Mouse (Mus musculus) kidney, postnatal 14 days (tissue): ENCODE data around the gene Exosc5.
A peak's percentile ranks its signal among the peaks of the same experiment; 100 is the strongest.

Experiments used
- DNase-seq: peaks from one replicate; pipeline ENCODE4 v3.0.0; 2022; ENCODE audit warnings: mixed read lengths

Gene Exosc5

DNA sequence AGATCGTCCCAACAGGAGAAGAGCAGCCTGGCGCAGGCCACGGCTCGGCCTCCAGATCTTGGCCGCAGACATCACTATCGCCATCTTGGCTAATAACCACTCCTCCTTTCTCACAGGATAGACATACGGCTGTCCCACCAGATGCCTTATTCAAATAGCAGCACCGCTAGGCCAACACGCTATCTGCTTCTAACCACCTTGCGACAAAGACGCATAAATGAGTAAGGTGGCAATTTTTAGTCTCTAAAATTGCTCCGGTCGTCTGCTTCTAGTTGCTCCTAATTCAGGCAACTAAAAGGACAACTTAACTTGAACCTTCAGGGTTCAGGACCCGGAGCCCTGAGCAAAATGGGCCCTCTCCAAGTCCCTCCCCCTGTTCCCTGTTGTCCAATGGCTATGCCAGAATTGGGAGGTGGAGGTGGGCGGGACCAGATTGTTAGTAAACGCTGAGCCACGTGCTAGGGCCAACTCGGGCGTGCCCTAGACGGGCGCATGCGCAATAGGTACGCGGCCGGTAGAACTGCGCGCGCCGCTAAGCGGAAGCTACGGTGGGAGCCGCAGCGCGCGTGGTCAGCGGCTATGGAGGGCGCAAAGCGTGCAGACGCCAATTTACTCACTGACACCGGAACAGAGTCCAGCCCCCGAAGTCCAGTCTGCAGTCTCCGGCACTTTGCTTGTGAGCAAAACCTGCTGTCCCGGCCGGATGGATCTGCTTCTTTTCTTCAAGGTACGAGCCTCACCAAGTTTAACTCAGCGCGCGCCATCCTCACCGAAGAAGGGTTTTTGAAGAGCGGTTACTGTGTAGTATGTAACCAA is at the start of gene Exosc5, which contains the start of gene Bckdha:
Exosc5 (plus strand) TSS at position 508 of the 816 bp plus-strand sequence.
Bckdha (minus strand) TSS at position 325 of the 816 bp plus-strand sequence.
- peak; percentile 100 for DNase-seq

- no peak for DNase-seq
Observed at GRCm38 (mm10) chr7:25610056-25610455, 48.9 kb upstream of the Exosc5 start.

DNA sequence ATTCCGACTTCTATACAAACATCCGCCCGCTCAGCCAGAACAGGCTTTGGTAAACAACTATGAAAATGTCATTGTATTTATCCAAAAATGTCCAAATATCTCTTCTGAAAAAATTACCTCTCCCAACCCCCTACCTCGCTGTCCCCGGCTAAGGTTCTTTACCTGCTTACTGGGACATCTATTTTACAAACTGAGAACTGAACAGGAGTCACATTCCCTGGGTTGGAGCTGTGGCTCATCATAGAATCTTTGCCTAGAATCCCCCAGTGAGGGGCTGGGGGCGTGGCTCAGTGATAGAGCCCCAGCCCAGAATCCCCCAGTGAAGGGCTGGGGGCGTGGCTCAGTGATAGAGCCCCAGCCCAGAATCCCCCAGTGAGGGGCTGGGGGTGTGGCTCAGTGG is 47.5 kb upstream of the Exosc5 start:
- DNase-seq, result no peak

DNA sequence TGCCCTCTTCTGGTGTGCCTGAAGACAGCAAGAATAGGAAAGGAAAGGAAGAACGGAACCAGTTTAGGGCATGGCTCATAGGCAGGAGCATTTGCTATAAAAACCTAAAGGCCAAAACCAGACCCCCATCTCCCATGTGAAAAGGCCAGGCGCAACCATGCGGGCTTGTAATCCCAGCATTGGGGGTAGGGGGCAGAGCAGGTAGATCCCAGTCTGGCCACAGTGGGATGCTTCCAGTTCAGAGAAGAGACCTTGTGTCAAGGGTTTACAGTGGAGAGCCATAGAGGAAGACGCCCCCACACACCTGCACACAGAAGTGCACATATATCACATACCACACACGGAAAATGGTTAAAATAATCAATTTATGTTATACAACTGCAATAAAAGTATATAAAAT is 44.9 kb upstream of the Exosc5 start:
- no peak for DNase-seq

- DNase-seq, result peak; percentile 24
Observed at GRCm38 (mm10) chr7:25614831-25615705, 43.9 kb upstream of the Exosc5 start.

GRCm38 (mm10) chr7:25615706-25616011 is 43.3 kb upstream of the Exosc5 start, which contains the start of gene Erich4:
Gene Erich4 (minus strand): TSS chr7:25615892.
- DNase-seq, result peak; percentile 88

GRCm38 (mm10) chr7:25617376-25618160 is 41.4 kb upstream of the Exosc5 start:
- DNase-seq, result no peak

DNA sequence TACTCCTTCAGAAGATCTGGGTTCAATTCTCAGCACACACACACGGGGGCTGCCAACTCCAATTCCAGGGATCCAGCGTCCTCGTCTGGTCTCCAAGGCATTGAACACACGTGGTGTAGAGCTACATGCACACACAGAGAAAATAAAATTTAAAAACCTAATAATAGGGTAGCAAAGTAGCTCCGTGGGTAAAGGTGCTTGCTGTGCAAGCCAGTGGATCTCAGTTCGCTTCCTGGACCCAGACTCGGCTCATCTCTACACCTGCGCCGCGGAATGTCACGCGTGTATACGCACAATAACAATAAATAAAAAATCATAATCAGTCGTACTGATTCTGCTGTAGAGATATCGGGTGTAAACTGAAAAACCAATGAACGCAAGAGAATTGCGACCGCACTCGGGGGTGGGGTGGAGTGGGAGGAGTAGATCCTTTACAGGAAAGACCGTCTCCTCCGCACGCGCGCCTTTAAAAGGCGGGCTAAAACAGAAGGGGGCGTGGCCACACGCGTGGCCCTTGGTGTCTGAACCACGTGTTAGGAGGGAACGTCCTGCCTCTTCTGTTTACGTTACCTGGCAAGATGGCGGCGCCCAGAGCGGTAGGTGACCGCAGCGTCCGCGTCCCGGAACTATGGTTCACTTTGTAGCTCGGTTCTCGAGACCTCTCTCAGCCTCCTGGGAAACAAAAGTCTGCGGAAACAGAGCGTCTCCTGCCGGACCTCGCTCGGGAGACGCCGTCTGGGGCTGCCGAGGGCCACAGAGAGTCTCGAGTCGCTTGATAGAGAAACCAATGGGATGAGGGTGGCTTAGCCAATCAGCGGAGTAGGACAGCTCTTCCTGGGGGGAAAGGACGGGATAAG is 39.9 kb upstream of the Exosc5 start, which contains the start of gene Dmac2:
Dmac2 (plus strand) TSS at position 550 of the 857 bp plus-strand sequence.
- DNase-seq, result peak; percentile 97

- no peak for DNase-seq
Observed at GRCm38 (mm10) chr7:25619722-25619991, 39.3 kb upstream of the Exosc5 start.

DNA sequence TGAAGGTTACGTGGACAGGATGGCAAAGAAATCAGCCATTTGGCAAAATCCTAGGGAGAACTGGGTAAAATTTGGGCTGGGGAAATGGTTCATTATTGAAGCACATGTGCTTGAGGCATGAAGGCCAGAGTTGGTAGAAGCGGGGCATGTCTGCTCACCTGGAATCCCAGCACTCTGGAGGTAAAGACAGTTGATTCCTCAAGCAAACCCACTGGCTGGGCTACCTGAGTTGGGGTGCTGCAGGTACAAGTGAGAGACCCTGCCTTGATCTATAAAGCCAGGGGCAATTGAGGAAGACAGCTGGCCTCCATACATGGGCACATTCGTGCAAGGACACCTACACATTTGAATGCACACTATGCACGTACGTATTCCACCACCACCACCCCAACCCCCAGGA is 38.9 kb upstream of the Exosc5 start:
- DNase-seq, result no peak

GRCm38 (mm10) chr7:25620751-25621150 is 38.2 kb upstream of the Exosc5 start:
- DNase-seq, result no peak

GRCm38 (mm10) chr7:25623857-25624370 is 35.0 kb upstream of the Exosc5 start:
- DNase-seq, result no peak

DNA sequence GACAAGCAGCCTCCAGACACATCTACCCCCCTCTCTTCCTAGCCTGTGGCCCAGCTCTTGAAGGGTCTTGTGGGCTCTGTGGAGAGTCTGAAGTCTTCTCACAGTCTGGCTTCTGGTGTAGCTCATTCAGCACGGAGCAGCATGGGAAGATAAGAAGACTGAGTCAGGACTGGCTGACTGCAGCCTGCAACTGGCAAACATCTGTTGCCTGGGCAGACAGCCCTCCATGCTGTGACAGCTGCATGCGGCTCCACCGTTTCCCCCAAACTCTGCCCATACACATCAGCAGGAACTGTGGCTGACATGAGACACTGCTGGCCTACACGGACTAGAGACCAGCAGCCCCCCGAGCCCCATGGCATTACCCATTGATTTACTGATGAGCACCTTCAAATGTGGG is 34.1 kb upstream of the Exosc5 start:
- no peak for DNase-seq

- no peak for DNase-seq
Observed at GRCm38 (mm10) chr7:25625594-25626250, 33.2 kb upstream of the Exosc5 start.

- DNase-seq, result peak; percentile 64
Observed at GRCm38 (mm10) chr7:25626509-25627430, 32.2 kb upstream of the Exosc5 start, which contains the start of gene B3gnt8. Gene B3gnt8 (plus strand): TSS chr7:25626654.

- peak; percentile 87 for DNase-seq
Observed at GRCm38 (mm10) chr7:25627431-25628322, 31.3 kb upstream of the Exosc5 start.

DNA sequence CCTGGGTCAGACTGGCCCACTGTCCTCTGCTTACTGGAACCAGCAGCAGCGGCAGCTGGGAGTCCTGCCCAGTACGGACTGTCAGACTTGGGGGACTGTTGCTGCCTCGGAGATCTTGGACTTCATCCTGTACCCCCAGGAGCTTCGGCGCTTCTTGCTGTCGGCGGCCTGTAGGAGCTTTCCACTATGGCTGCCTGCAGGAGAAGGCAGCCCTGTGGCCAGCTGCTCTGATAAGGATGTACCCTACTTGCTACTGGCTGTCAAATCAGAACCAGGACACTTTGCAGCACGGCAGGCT is 30.7 kb upstream of the Exosc5 start:
- peak; percentile 42 for DNase-seq

DNA sequence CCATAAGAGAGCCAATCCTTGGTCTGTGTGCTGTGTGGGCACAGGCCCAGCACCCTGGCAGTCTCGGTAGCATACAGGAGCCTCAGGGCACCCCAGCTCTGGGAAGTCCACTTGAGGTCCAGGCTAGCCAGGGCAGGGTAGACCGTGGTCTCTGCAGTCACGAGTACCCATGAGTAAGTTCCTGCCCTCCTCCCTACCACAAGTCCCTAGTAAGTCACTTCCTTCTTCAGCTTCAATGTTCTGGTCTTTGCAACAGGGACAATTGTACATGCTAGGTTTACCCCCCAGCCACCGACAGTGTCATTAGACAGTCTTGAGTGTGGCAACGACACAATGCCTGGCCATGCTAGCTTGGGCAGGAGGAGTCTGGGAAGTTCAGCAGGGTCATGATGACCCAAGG is 26.3 kb upstream of the Exosc5 start:
- no peak for DNase-seq

DNA sequence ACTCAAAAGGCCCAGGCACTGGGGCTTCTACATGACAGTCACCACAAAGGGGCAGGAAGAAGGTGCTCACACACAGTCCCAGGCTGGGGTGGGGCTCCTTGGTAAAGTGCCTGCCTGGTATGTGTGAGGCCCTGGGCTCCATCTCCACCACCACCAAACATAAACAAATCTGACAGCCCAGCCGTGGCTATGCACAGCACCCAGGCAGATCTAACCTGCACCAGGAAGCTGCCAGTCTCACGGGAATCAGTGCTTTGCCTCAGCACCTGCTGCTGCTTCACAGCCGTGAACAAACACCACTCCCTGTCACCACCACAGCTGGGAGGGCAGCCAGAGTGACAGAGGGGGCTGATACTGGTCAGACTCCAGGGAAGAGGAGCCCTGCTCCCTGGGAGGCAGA is 22.6 kb upstream of the Exosc5 start:
- DNase-seq, result no peak
